Mouse (Mus musculus) gastrocnemius, adult 18-20 months (tissue): ENCODE data around the gene Mcoln1. TPM values are rescaled to one million over a fixed set of nuclear protein-coding genes. Genes with fewer than 3 reads are reported as not detected.

Experiments
- total RNA-seq, 2 experiments: library from RNA; stranded (reverse); gene quantifications; 2 replicates each; pipeline ENCODE4 v1.2.3; 2021

Mcoln1 gene
- total RNA-seq, 2 experiments from 2014 or later: 21.5 to 22.5 TPM

Other genes starting within 250 kb of the Mcoln1 start
- 10 to 100 TPM; 53.7 to 56.4 TPM for gene Insr, start 220.8 kb upstream of the Mcoln1 start, total RNA-seq
- under 1 TPM in 1 of 2 experiments, not detected in 1; 0.11 TPM for gene A430078G23Rik, start 147.0 kb upstream of the Mcoln1 start, total RNA-seq
- gene Arhgef18, start 107.5 kb upstream of the Mcoln1 start, total RNA-seq: 10 to 100 TPM in 1 of 2 experiments, 1 to 10 TPM in 1; 8.4 to 10.5 TPM
- gene Pex11g, start 32.8 kb upstream of the Mcoln1 start, total RNA-seq: 1 to 10 TPM; 1.9 to 3.2 TPM
- gene Tex45, start 29.6 kb upstream of the Mcoln1 start, total RNA-seq: not detected
- gene Zfp358, start 7.3 kb upstream of the Mcoln1 start, total RNA-seq: 10 to 100 TPM; 39.1 to 39.4 TPM
- 10 to 100 TPM in 1 of 2 experiments, 1 to 10 TPM in 1; 8.0 to 10.0 TPM for gene Pnpla6, start 14.9 kb downstream of the Mcoln1 start, total RNA-seq
- gene C330021F23Rik, start 67.5 kb downstream of the Mcoln1 start, total RNA-seq: not detected
- under 1 TPM; 0.26 to 0.41 TPM for gene Camsap3, start 86.8 kb downstream of the Mcoln1 start, total RNA-seq
- gene Xab2, start 120.9 kb downstream of the Mcoln1 start, total RNA-seq: 10 to 100 TPM; 10.7 to 11.2 TPM
- gene Pet100, start 121.1 kb downstream of the Mcoln1 start, total RNA-seq: 10 to 100 TPM; 84.7 to 91.0 TPM
- gene Pcp2, start 125.1 kb downstream of the Mcoln1 start, total RNA-seq: not detected
- 1 to 10 TPM; 3.6 to 4.8 TPM for gene Stxbp2, start 130.5 kb downstream of the Mcoln1 start, total RNA-seq
- gene Retn, start 155.3 kb downstream of the Mcoln1 start, total RNA-seq: 1 to 10 TPM; 2.0 to 8.4 TPM
- not detected for gene Mcemp1, start 165.3 kb downstream of the Mcoln1 start, total RNA-seq
- 1 to 10 TPM in 1 of 2 experiments, under 1 TPM in 1; 0.96 to 1.4 TPM for gene Fcor, start 171.9 kb downstream of the Mcoln1 start, total RNA-seq
- gene Trappc5, start 175.8 kb downstream of the Mcoln1 start, total RNA-seq: 10 to 100 TPM; 18.4 to 21.3 TPM
- gene Fcer2a, start 193.7 kb downstream of the Mcoln1 start, total RNA-seq: not detected
- gene Clec4g, start 220.2 kb downstream of the Mcoln1 start, total RNA-seq: not detected
- under 1 TPM; 0.64 to 1.00 TPM for gene Cd209a, start 248.5 kb downstream of the Mcoln1 start, total RNA-seq